Mouse (Mus musculus): ENCODE results near the gene Efcab7. TPM values are rescaled to one million over a fixed set of nuclear protein-coding genes. Genes with fewer than 3 reads are reported as not detected.

Gene Efcab7
- 3.6 and 5.7 TPM in 2 replicates for polyA plus RNA-seq (2012; ENCODE audit: insufficient read depth, insufficient read length, missing spikeins)

- Histone ChIP-seq H3K4me1 (ENCODE audit: control insufficient read depth, insufficient read depth, low read length) (no peaks in the 10 kb centered on the region), H3K4me3 (ENCODE audit: insufficient read depth, low read length) (peak within 1 kb of the TSS; percentile 99), H3K27ac (ENCODE audit: insufficient read depth, low read depth, low read length) (peak within 1 kb of the TSS; percentile 70)
- no peak for TF ChIP-seq POLR2A (IDR thresholded peaks at IDR 0.05; ENCODE audit: borderline replicate concordance, low read depth, low read length)
- TF ChIP-seq CTCF (IDR thresholded peaks at IDR 0.05; ENCODE audit: low read depth, low read length), result no peak
Observed at GRCm38 (mm10) chr4:99829094-99830073, at the start of gene Efcab7. TSS of gene Efcab7 (plus strand) at chr4:99829198.

- H3K4me3 ChIP-seq (ENCODE audit: insufficient read depth, low read length), result no peak overlapping the region
- no peak for TF ChIP-seq POLR2A (IDR thresholded peaks at IDR 0.05; ENCODE audit: borderline replicate concordance, low read depth, low read length)
Observed at GRCm38 (mm10) chr4:99792365-99792764, 36.6 kb upstream of the Efcab7 start.

DNA sequence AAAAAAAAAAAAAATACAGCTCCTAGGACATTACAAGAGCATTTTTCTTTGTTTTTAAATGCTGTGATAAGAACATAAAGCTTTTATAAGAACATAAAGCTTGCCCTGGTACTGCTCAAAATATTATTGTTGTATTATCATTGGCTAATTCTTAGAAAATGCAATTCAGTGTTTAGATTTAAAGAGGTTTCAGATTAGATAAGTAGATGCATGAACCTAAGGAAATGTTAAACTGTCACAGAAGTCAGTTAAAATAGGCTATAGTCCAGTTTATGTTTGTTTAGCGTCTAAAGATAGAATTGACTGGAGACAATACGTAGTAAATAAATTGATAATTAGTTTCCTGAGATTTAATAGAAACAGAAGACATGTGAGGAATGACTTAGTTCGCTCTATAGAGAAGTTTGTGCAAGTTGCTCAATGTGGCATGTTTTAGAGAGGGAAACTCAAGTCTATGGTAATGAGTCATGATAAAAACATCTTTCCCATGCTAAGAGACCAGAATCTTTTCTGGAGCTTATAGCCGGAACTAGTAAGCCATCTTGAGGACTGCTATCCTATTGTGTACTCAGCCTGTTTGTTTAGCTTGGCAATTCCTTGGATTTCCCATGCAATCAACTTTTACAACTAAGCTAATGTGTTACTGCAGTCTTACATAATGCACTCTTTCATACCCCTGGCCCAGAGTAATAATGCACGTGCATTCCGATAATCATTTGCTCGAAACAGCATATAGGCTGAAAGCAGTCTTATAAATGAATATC lies 12.1 kb upstream of the Efcab7 start:
- Histone ChIP-seq H3K4me1 (ENCODE audit: control insufficient read depth, insufficient read depth, low read length) (no peaks in the 10 kb centered on the region), H3K27ac (ENCODE audit: insufficient read depth, low read depth, low read length) (no peak overlapping the region), H3K4me3 (ENCODE audit: insufficient read depth, low read length) (no peak overlapping the region)
- TF ChIP-seq CTCF (IDR thresholded peaks at IDR 0.05; ENCODE audit: low read depth, low read length), result no peak
- TF ChIP-seq POLR2A (IDR thresholded peaks at IDR 0.05; ENCODE audit: borderline replicate concordance, low read depth, low read length), result no peak

More at GRCm38 (mm10) chr4:99792365-99792764, 36.6 kb upstream of the Efcab7 start:
- Histone ChIP-seq H3K4me1 (ENCODE audit: control insufficient read depth, insufficient read depth, low read length) (no peaks in the 10 kb centered on the region), H3K27ac (ENCODE audit: insufficient read depth, low read depth, low read length) (no peak overlapping the region)

DNA sequence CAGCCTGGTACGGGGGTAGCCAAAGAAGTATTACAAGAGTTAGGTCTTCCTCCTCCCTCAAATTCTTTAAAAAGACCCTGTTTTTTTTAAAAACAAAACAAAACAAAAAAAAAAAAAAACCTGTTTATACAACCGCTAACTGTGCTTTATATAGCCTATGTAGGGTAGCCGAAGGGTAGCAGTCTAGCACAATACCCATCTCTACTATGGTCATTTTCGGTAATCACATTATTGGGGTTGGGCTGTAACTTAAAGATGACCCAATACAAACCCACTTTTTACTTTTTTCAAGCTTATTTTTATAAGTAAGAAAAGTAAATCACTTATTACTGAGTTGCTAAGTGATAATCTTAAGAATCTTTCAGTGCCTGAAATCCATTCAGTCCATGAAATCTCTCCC lies 661 bp upstream of the Efcab7 start:
- H3K4me3 ChIP-seq (ENCODE audit: insufficient read depth, low read length), result no peak overlapping the region
- H3K27ac ChIP-seq (ENCODE audit: insufficient read depth, low read depth, low read length), result no peak overlapping the region
- no peak for TF ChIP-seq CTCF (IDR thresholded peaks at IDR 0.05; ENCODE audit: low read depth, low read length)
- no peak for TF ChIP-seq POLR2A (IDR thresholded peaks at IDR 0.05; ENCODE audit: borderline replicate concordance, low read depth, low read length)
- H3K4me1 ChIP-seq (ENCODE audit: control insufficient read depth, insufficient read depth, low read length), result no peaks in the 10 kb centered on the region

- TF ChIP-seq POLR2A (IDR thresholded peaks at IDR 0.05; ENCODE audit: borderline replicate concordance, low read depth, low read length) (no peak), CTCF (IDR thresholded peaks at IDR 0.05; ENCODE audit: low read depth, low read length) (no peak)
- Histone ChIP-seq H3K4me1 (ENCODE audit: control insufficient read depth, insufficient read depth, low read length) (no peaks in the 10 kb centered on the region), H3K27ac (ENCODE audit: insufficient read depth, low read depth, low read length) (no peak overlapping the region)
Observed at GRCm38 (mm10) chr4:99828739-99829093, 282 bp upstream of the Efcab7 start.

GRCm38 (mm10) chr4:99881882-99882281 lies 52.9 kb downstream of the Efcab7 start:
- Histone ChIP-seq H3K4me3 (ENCODE audit: insufficient read depth, low read length) (no peak overlapping the region), H3K27ac (ENCODE audit: insufficient read depth, low read depth, low read length) (no peak overlapping the region), H3K4me1 (ENCODE audit: control insufficient read depth, insufficient read depth, low read length) (no peaks in the 10 kb centered on the region)
- TF ChIP-seq CTCF (IDR thresholded peaks at IDR 0.05; ENCODE audit: low read depth, low read length) (no peak), POLR2A (IDR thresholded peaks at IDR 0.05; ENCODE audit: borderline replicate concordance, low read depth, low read length) (no peak)

More at GRCm38 (mm10) chr4:99828739-99829093, 282 bp upstream of the Efcab7 start:
- H3K4me3 ChIP-seq (ENCODE audit: insufficient read depth, low read length), result peak overlapping the region; percentile 99

- TF ChIP-seq POLR2A (IDR thresholded peaks at IDR 0.05; ENCODE audit: borderline replicate concordance, low read depth, low read length) (no peak), CTCF (IDR thresholded peaks at IDR 0.05; ENCODE audit: low read depth, low read length) (no peak)
- Histone ChIP-seq H3K27ac (ENCODE audit: insufficient read depth, low read depth, low read length) (no peak overlapping the region), H3K4me3 (ENCODE audit: insufficient read depth, low read length) (no peak overlapping the region), H3K4me1 (ENCODE audit: control insufficient read depth, insufficient read depth, low read length) (no peaks in the 10 kb centered on the region)
Observed at GRCm38 (mm10) chr4:99882405-99882804, 53.4 kb downstream of the Efcab7 start.

GRCm38 (mm10) chr4:99913894-99914451 lies 85.0 kb downstream of the Efcab7 start:
- TF ChIP-seq CTCF (IDR thresholded peaks at IDR 0.05; ENCODE audit: low read depth, low read length), result no peak
- TF ChIP-seq POLR2A (IDR thresholded peaks at IDR 0.05; ENCODE audit: borderline replicate concordance, low read depth, low read length), result no peak
- no peak overlapping the region for H3K4me3 ChIP-seq (ENCODE audit: insufficient read depth, low read length)
- H3K4me1 ChIP-seq (ENCODE audit: control insufficient read depth, insufficient read depth, low read length), result no peaks in the 10 kb centered on the region
- no peak overlapping the region for H3K27ac ChIP-seq (ENCODE audit: insufficient read depth, low read depth, low read length)

- TF ChIP-seq POLR2A (IDR thresholded peaks at IDR 0.05; ENCODE audit: borderline replicate concordance, low read depth, low read length) (no peak), CTCF (IDR thresholded peaks at IDR 0.05; ENCODE audit: low read depth, low read length) (no peak)
- Histone ChIP-seq H3K4me1 (ENCODE audit: control insufficient read depth, insufficient read depth, low read length) (peaks cover 15% of the 10 kb centered on the region), H3K4me3 (ENCODE audit: insufficient read depth, low read length) (no peak overlapping the region)
Observed at GRCm38 (mm10) chr4:99926380-99926779, 97.4 kb downstream of the Efcab7 start.

More at GRCm38 (mm10) chr4:99926380-99926779, 97.4 kb downstream of the Efcab7 start:
- no peak overlapping the region for H3K27ac ChIP-seq (ENCODE audit: insufficient read depth, low read depth, low read length)

All from bone marrow macrophage, adult 2 months (primary cell).